Mouse (Mus musculus) myocyte (in vitro differentiated cells): ENCODE data around the gene Pls1.

ENCODE experiments used
- CEBPB ChIP-seq: IDR thresholded peaks from 2 replicates; pipeline ENCODE4 v1.6.1; 2011; ENCODE audit warnings: mild to moderate bottlenecking, moderate library complexity; ENCODE audit not compliant: poor library complexity, insufficient read depth, severe bottlenecking
- E2F4 ChIP-seq: IDR thresholded peaks from one replicate; pipeline ENCODE4 v1.6.1; 2011; ENCODE audit warnings: mild to moderate bottlenecking, control low read depth, moderate library complexity; ENCODE audit not compliant: insufficient read depth
- MAX ChIP-seq: IDR thresholded peaks from one replicate; pipeline ENCODE4 v1.6.1; 2011; ENCODE audit warnings: low read depth, mild to moderate bottlenecking, control low read depth
- MYOD1 ChIP-seq, 3 experiments: IDR thresholded peaks; one replicate each; pipeline ENCODE4 v1.6.1; 2011; ENCODE audit warnings: control low read depth in 2 of 3, low read depth in 2 of 3, mild to moderate bottlenecking in 2 of 3, moderate library complexity in 1 of 3; ENCODE audit not compliant: insufficient read length in 2 of 3, control insufficient read depth in 1 of 3
- POLR2A ChIP-seq: IDR thresholded peaks from one replicate; pipeline ENCODE4 v1.6.1; 2011; ENCODE audit warnings: low read depth, mild to moderate bottlenecking, control low read depth, moderate library complexity; ENCODE audit not compliant: insufficient read length
- POLR2AphosphoS2 ChIP-seq: IDR thresholded peaks from one replicate; pipeline ENCODE4 v1.6.1; 2011; ENCODE audit warnings: low read depth, control low read depth; ENCODE audit not compliant: insufficient read length
- REST ChIP-seq: IDR thresholded peaks from one replicate; pipeline ENCODE4 v1.6.1; 2011; ENCODE audit warnings: mild to moderate bottlenecking, control low read depth, moderate library complexity; ENCODE audit not compliant: insufficient read depth, insufficient read length
- TCF12 ChIP-seq: IDR thresholded peaks from one replicate; pipeline ENCODE4 v1.6.1; 2011; ENCODE audit warnings: mild to moderate bottlenecking, control low read depth; ENCODE audit not compliant: poor library complexity, insufficient read depth, severe bottlenecking
- TCF3 ChIP-seq: IDR thresholded peaks from one replicate; pipeline ENCODE4 v1.6.1; 2011; ENCODE audit warnings: low read depth, control low read depth; ENCODE audit not compliant: insufficient read length
- USF1 ChIP-seq: IDR thresholded peaks from one replicate; pipeline ENCODE4 v1.6.1; 2011; ENCODE audit warnings: low read depth, mild to moderate bottlenecking, control low read depth, moderate library complexity

GRCm38 (mm10) chr9:95878246-95878645 lies 33.1 kb upstream of the Pls1 start:
- TF ChIP-seq POLR2A, result no peak
- TF ChIP-seq TCF12, result no peak
- TF ChIP-seq TCF3, result no peak
- TF ChIP-seq E2F4, result no peak
- no peak for TF ChIP-seq POLR2AphosphoS2
- TF ChIP-seq REST, result no peak
- no peak for TF ChIP-seq CEBPB
- TF ChIP-seq MYOD1 (IDR thresholded peaks at IDR 0.05; ENCODE audit: control insufficient read depth in 1 of 3, insufficient read length in 2 of 3, low read depth in 2 of 3), result no peak
- no peak for TF ChIP-seq MAX
- TF ChIP-seq USF1, result no peak
